Mouse (Mus musculus) heart, postnatal 36 days (tissue): Measurements from ENCODE around the gene Moap1. TPM values are rescaled to one million over a fixed set of nuclear protein-coding genes. Genes with fewer than 3 reads are reported as not detected.

Source experiments
- DNase-seq, 2 experiments: peaks; one replicate each; pipeline ENCODE4 v3.0.0; 2021 to 2022
- intact Hi-C: fragments of 180-260 bp; cut with DNase I; formaldehyde crosslinking; loops from one replicate; pipeline ENCODE4 v1.15.1; 2025
- total RNA-seq, 2 experiments: library from RNA; stranded (reverse); gene quantifications; 2 replicates each; pipeline ENCODE4 v1.2.3; 2021

The Moap1 gene
- 1 to 10 TPM; 7.6 to 7.7 TPM for total RNA-seq

- DNase-seq = peak; percentile 90
- intact Hi-C loops = loop anchor here (1.0 to 2.0 kb wide), 2 partner anchors 13 to 321 kb away; partner anchors contain the start of genes Gm28051, Gon7 and Ubr7
Observed at GRCm38 (mm10) chr12:102743589-102744574, at the start of gene Moap1, which contains the start of gene Tmem251. Moap1 (minus strand) TSS chr12:102743661. Tmem251 (plus strand) TSS chr12:102743762.

GRCm38 (mm10) chr12:102787927-102788326 lies 44.5 kb upstream of the Moap1 start:
- intact Hi-C loops = no loop called here
- DNase-seq = no peak

- intact Hi-C loops = no loop called here
- no peak for DNase-seq
Observed at GRCm38 (mm10) chr12:102785593-102785985, 42.1 kb upstream of the Moap1 start.

GRCm38 (mm10) chr12:102784899-102785592 lies 41.6 kb upstream of the Moap1 start:
- no peak for DNase-seq
- intact Hi-C loops = no loop called here

GRCm38 (mm10) chr12:102782841-102783240 lies 39.4 kb upstream of the Moap1 start:
- intact Hi-C loops = no loop called here
- no peak for DNase-seq

GRCm38 (mm10) chr12:102779452-102779851 lies 36.0 kb upstream of the Moap1 start:
- intact Hi-C loops = loop anchor here (1.0 kb wide), 1 partner anchor 39 kb away; no protein-coding TSS in a partner anchor
- no peak for DNase-seq

GRCm38 (mm10) chr12:102778151-102778550 lies 34.7 kb upstream of the Moap1 start:
- no peak for DNase-seq
- intact Hi-C loops = no loop called here

- intact Hi-C loops = no loop called here
- DNase-seq = no peak
Observed at GRCm38 (mm10) chr12:102776035-102776434, 32.6 kb upstream of the Moap1 start.

- no peak for DNase-seq
- intact Hi-C loops = no loop called here
Observed at GRCm38 (mm10) chr12:102772676-102773075, 29.2 kb upstream of the Moap1 start.

GRCm38 (mm10) chr12:102771601-102772000 lies 28.1 kb upstream of the Moap1 start:
- DNase-seq = no peak
- intact Hi-C loops = no loop called here

GRCm38 (mm10) chr12:102769000-102769399 lies 25.5 kb upstream of the Moap1 start:
- DNase-seq = no peak
- intact Hi-C loops = no loop called here

- intact Hi-C loops = no loop called here
- no peak for DNase-seq
Observed at GRCm38 (mm10) chr12:102763696-102764095, 20.2 kb upstream of the Moap1 start.

GRCm38 (mm10) chr12:102761668-102762067 lies 18.2 kb upstream of the Moap1 start:
- intact Hi-C loops = no loop called here
- DNase-seq = no peak

- intact Hi-C loops = loop anchor here (1.0 kb wide), 1 partner anchor 119 kb away; the partner anchor contains the start of gene Btbd7
- DNase-seq = no peak
Observed at GRCm38 (mm10) chr12:102758936-102759335, 15.5 kb upstream of the Moap1 start.

GRCm38 (mm10) chr12:102758403-102758756 lies 14.9 kb upstream of the Moap1 start, which contains the start of gene Gm20604:
Gm20604 (minus strand) TSS chr12:102758672.
- DNase-seq = no peak
- intact Hi-C loops = loop anchor here (1.0 kb wide), 1 partner anchor 120 kb away; the partner anchor contains the start of gene Btbd7

GRCm38 (mm10) chr12:102757689-102758402 lies 14.4 kb upstream of the Moap1 start, which contains the start of the genes Gm28051, Gon7 and Ubr7:
Gm28051 (minus strand) TSS chr12:102757765.
Gon7 (minus strand) TSS chr12:102757803.
Ubr7 (plus strand) TSS chr12:102757967.
- peak; percentile 94 to 97 for DNase-seq
- intact Hi-C loops = loop anchor here (1.0 kb wide), 2 partner anchors 15 to 120 kb away; partner anchors contain the start of genes Btbd7, Moap1 and Tmem251

GRCm38 (mm10) chr12:102757055-102757688 lies 13.7 kb upstream of the Moap1 start:
- intact Hi-C loops = loop anchor here (1.0 kb wide), 1 partner anchor 14 kb away; the partner anchor contains the start of genes Moap1 and Tmem251
- DNase-seq = no peak

GRCm38 (mm10) chr12:102756304-102756703 lies 12.8 kb upstream of the Moap1 start:
- intact Hi-C loops = no loop called here
- DNase-seq = no peak

- intact Hi-C loops = no loop called here
- DNase-seq = no peak
Observed at GRCm38 (mm10) chr12:102748256-102748655, 4.8 kb upstream of the Moap1 start.

GRCm38 (mm10) chr12:102744839-102745238 lies 1.4 kb upstream of the Moap1 start:
- intact Hi-C loops = no loop called here
- DNase-seq = no peak
